Mouse (Mus musculus): ENCODE measurements around the gene Tmem74b.

Tmem74b gene

DNA sequence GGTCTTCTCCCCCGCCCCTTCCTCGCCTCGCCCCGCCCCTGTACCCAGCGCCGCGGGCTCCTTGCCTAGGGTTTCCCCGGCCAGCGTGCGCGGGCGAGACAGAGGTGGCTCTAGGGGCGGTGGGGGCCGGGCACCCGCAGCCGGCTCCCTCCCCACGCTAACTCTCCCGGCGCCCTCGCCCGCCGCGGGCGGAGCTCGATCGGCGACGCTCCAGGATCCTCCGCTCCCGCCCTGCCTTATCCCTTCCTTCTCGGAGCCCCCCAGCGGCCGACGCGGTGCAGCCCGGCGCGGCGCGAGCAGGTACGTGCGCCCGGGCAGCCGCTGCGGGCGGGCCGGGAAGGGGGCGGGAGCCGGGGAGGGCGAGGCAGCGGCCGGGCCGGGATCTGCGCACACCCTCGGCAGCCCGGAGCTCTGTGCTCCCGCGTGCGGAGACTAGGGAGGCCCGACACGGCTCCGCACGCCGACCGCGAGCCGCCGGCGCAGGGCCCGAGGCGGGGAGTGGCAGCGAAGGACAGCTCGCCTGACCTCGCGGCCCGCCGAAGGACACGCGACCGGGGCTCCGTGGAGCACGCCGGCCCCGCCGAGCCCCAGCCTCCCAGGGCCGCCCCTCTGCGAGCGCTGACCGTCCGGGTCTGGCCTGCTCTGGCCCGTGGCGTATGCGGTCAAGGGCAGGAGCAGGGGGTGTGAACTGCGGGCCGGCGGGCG is 490 bp downstream of the Tmem74b start:
- TF ChIP-seq CTCF (conservative IDR thresholded peaks at IDR 0.05; ENCODE audit: low read length) (no peak), NANOG (IDR thresholded peaks at IDR 0.05; ENCODE audit: borderline replicate concordance, low read length) (no peak), POU5F1 (IDR thresholded peaks at IDR 0.05; ENCODE audit: borderline replicate concordance, low read length) (no peak)
- peaks cover 74% of the 10 kb centered on the region for H3K27me3 ChIP-seq (ENCODE audit: insufficient read depth, low read length)
- H3K36me3 ChIP-seq (ENCODE audit: insufficient read depth, low read length) = no peaks in the 10 kb centered on the region
- H3K4me3 ChIP-seq (replicated peaks; ENCODE audit: low read length) = peak overlapping the region; percentile 81
- H3K4me1 ChIP-seq (replicated peaks; ENCODE audit: low read depth, low read length) = peaks cover 22% of the 10 kb centered on the region
- peaks cover 10% of the 10 kb centered on the region for H3K9me3 ChIP-seq (ENCODE audit: low read length)

DNA sequence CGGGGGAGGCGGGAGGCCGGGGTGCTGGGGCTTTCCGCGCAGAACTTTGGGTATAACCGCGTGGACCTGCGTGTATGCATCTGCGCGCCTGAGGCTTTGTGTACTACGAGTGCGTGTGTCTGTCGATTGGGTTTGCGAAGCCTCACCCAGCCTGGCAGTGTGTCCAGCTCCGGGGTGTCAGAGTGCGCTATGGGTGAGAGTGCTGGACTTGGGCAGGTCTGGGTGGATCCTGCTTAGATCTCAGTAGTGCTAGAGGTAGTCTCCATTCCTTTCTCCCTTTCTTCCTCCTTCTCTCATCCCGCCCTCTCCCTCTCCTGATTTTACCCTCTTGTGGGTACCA is 1.0 kb downstream of the Tmem74b start:
- Histone ChIP-seq H3K36me3 (ENCODE audit: insufficient read depth, low read length) (no peaks in the 10 kb centered on the region), H3K4me3 (replicated peaks; ENCODE audit: low read length) (peak overlapping the region; percentile 81), H3K9me3 (ENCODE audit: low read length) (peaks cover 10% of the 10 kb centered on the region), H3K4me1 (replicated peaks; ENCODE audit: low read depth, low read length) (peaks cover 22% of the 10 kb centered on the region), H3K27me3 (ENCODE audit: insufficient read depth, low read length) (peaks cover 79% of the 10 kb centered on the region)
- no peak for TF ChIP-seq POU5F1 (IDR thresholded peaks at IDR 0.05; ENCODE audit: borderline replicate concordance, low read length)
- no peak for TF ChIP-seq NANOG (IDR thresholded peaks at IDR 0.05; ENCODE audit: borderline replicate concordance, low read length)
- no peak for TF ChIP-seq CTCF (conservative IDR thresholded peaks at IDR 0.05; ENCODE audit: low read length)

DNA sequence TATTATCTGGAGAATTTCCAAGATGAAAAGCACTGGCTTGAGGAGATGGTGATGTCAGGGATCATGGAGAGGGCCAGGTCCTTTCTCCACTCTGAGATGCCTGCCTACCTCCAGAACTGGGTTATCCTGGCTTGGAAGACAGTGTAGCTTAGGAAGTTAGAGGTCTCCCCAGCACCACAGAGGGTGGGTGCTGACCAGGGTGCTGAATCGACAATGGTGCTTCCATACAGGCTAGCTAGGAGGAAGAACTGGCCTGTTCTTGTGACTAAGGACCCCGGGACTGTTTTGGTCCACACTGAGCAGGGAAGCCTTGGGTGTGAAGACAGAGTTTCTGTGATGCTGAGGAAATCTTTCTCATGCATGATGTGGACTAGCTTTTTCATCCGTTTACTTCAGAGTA is 10.8 kb downstream of the Tmem74b start:
- TF ChIP-seq POU5F1 (IDR thresholded peaks at IDR 0.05; ENCODE audit: borderline replicate concordance, low read length) (no peak), NANOG (IDR thresholded peaks at IDR 0.05; ENCODE audit: borderline replicate concordance, low read length) (no peak), CTCF (conservative IDR thresholded peaks at IDR 0.05; ENCODE audit: low read length) (no peak)
- Histone ChIP-seq H3K36me3 (ENCODE audit: insufficient read depth, low read length) (peaks cover 30% of the 10 kb centered on the region), H3K9me3 (ENCODE audit: low read length) (no peaks in the 10 kb centered on the region), H3K4me1 (replicated peaks; ENCODE audit: low read depth, low read length) (no peaks in the 10 kb centered on the region), H3K4me3 (replicated peaks; ENCODE audit: low read length) (no peak overlapping the region), H3K27me3 (ENCODE audit: insufficient read depth, low read length) (peaks cover 5% of the 10 kb centered on the region; the same call in 1 of the 2 replicates)

DNA sequence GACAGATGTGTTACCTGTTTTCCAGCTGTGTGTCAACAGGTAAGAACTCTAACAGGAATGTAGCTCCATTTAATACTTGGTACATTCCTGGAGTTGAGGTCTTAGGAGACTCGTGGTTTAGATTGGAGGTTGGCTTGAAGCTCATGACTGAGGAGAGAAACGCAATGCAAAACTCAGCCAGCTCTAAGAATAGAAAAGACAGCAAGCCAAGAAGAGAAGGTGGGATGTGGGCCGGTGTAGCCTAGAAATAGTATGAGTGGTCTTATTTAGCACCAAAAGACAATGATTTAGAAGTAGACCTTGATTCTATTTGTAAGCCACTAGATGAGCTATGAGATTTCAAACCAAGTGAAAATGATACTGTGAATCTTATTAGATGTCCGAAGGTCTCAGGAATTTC is 13.7 kb downstream of the Tmem74b start:
- Histone ChIP-seq H3K27me3 (ENCODE audit: insufficient read depth, low read length) (no peaks in the 10 kb centered on the region), H3K36me3 (ENCODE audit: insufficient read depth, low read length) (peaks cover 58% of the 10 kb centered on the region), H3K4me1 (replicated peaks; ENCODE audit: low read depth, low read length) (no peaks in the 10 kb centered on the region), H3K9me3 (ENCODE audit: low read length) (no peaks in the 10 kb centered on the region), H3K4me3 (replicated peaks; ENCODE audit: low read length) (no peak overlapping the region)
- TF ChIP-seq NANOG (IDR thresholded peaks at IDR 0.05; ENCODE audit: borderline replicate concordance, low read length) (no peak), CTCF (conservative IDR thresholded peaks at IDR 0.05; ENCODE audit: low read length) (no peak), POU5F1 (IDR thresholded peaks at IDR 0.05; ENCODE audit: borderline replicate concordance, low read length) (no peak)

DNA sequence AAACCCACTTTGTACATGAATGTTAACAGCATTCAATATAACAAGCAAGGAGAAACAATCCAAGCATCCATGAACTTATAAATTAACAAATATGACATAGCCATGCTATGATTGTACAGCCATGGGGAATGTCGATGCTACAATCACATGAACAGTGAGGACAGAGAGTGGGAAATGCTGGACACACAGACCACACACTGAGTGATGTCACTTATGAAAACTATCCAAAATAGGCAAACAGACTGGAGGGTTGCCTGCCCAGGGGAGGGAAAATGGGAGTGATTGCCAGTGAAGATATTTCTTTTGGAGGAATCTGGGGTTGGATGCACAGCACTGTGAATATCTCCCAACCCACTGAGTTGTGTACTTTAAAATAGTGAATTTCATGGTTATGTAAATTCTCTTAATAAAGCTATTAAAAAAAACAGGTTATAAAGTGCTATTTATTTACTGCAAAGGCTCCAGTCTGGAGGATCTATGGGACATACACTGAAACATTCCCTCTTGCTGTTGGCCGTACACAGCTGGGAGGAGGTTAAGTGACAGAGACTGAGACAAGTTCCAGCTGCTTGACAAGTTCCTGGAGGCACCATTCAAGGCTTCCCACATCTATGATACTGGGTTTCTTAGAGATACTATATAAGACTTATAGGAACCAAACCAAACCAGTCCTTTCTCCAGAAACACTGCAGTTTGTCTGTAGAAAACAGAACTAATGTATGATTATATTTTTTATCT is 14.7 kb downstream of the Tmem74b start:
- Histone ChIP-seq H3K27me3 (ENCODE audit: insufficient read depth, low read length) (no peaks in the 10 kb centered on the region), H3K4me3 (replicated peaks; ENCODE audit: low read length) (no peak overlapping the region), H3K9me3 (ENCODE audit: low read length) (no peaks in the 10 kb centered on the region), H3K4me1 (replicated peaks; ENCODE audit: low read depth, low read length) (no peaks in the 10 kb centered on the region), H3K36me3 (ENCODE audit: insufficient read depth, low read length) (peaks cover 68% of the 10 kb centered on the region)
- no peak for TF ChIP-seq NANOG (IDR thresholded peaks at IDR 0.05; ENCODE audit: borderline replicate concordance, low read length)
- TF ChIP-seq CTCF (conservative IDR thresholded peaks at IDR 0.05; ENCODE audit: low read length) = no peak
- no peak for TF ChIP-seq POU5F1 (IDR thresholded peaks at IDR 0.05; ENCODE audit: borderline replicate concordance, low read length)

DNA sequence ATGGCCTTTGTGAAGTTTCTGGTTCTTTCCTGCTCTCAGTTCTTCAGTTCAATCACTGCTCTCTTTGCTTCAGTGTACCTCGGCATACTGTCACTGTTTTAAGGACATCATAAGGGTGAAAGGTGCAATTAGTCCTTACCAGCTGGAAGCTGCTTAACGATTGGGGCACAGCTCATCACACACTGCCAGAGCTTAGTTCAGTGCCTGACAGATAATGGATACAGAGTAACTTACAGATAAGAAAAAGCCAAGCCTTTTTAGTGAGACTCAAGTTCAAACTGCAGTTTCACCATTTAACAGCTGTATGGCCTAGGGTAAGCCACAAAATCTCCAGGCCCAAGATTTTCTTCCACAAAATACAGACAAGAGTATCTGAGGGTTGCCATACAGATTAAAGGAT is 22.3 kb downstream of the Tmem74b start:
- H3K4me1 ChIP-seq (replicated peaks; ENCODE audit: low read depth, low read length) = no peaks in the 10 kb centered on the region
- H3K4me3 ChIP-seq (replicated peaks; ENCODE audit: low read length) = no peak overlapping the region
- TF ChIP-seq POU5F1 (IDR thresholded peaks at IDR 0.05; ENCODE audit: borderline replicate concordance, low read length) (no peak), NANOG (IDR thresholded peaks at IDR 0.05; ENCODE audit: borderline replicate concordance, low read length) (no peak), CTCF (conservative IDR thresholded peaks at IDR 0.05; ENCODE audit: low read length) (no peak)
- no peaks in the 10 kb centered on the region for H3K27me3 ChIP-seq (ENCODE audit: insufficient read depth, low read length)
- peaks cover 96% of the 10 kb centered on the region for H3K36me3 ChIP-seq (ENCODE audit: insufficient read depth, low read length)
- no peaks in the 10 kb centered on the region for H3K9me3 ChIP-seq (ENCODE audit: low read length)

DNA sequence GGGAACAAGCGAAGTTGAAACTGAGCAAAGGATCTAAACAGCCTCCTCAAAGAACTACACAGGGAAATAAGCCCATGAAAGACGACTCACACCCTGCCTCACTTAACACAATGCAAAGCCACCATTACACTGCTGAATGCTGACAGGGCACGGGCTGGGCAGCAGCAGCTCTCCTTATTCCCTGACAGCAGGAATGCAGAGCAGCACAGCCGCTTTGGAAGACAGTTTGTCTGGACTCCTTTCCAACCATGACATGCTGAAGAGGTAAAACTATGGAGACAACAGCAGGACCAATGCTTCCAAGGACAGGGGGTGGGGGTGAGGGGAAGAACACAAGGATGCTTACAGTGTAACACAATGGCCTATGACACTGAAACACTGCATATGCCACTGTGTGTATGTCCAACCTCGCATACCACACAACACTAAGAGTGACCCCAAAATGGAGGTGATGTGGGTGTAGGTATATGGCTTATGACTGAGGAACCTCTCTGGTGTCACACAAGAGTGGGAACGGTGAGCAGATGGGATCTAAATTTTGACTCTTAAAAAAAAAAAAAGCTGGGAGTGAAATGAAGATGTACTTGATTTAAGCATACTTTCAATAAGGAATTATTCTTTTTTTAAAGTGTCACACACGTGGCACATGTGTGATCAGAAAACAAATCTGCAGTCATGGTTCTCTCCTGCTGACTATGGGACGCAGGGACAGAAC is 31.5 kb downstream of the Tmem74b start:
- Histone ChIP-seq H3K9me3 (ENCODE audit: low read length) (no peaks in the 10 kb centered on the region), H3K4me3 (replicated peaks; ENCODE audit: low read length) (no peak overlapping the region), H3K4me1 (replicated peaks; ENCODE audit: low read depth, low read length) (0 out of 2 replicates have a peak, but pooled peaks cover 5% of the 10 kb centered on the region), H3K36me3 (ENCODE audit: insufficient read depth, low read length) (peaks cover 80% of the 10 kb centered on the region), H3K27me3 (ENCODE audit: insufficient read depth, low read length) (no peaks in the 10 kb centered on the region)
- no peak for TF ChIP-seq CTCF (conservative IDR thresholded peaks at IDR 0.05; ENCODE audit: low read length)
- TF ChIP-seq NANOG (IDR thresholded peaks at IDR 0.05; ENCODE audit: borderline replicate concordance, low read length) = no peak
- TF ChIP-seq POU5F1 (IDR thresholded peaks at IDR 0.05; ENCODE audit: borderline replicate concordance, low read length) = no peak

DNA sequence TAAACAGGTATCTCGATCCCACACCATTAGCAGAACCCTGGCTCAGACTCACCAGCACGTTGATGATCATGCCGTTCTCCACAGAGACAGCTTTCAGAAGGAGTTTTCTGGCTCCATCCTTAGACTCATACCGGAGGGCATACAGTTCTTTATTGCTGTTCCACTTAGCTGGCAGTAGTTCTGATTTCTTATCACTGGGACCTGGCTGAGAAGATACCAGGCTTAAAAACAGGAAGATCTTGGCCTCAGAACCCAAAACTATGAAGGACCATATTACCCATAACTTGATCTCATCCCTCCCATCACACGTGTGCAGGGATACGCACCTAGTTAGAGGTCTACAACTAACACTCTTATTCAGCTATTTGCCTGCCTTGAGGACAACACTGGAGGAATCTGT is 33.6 kb downstream of the Tmem74b start:
- Histone ChIP-seq H3K4me3 (replicated peaks; ENCODE audit: low read length) (no peak overlapping the region), H3K27me3 (ENCODE audit: insufficient read depth, low read length) (no peaks in the 10 kb centered on the region), H3K4me1 (replicated peaks; ENCODE audit: low read depth, low read length) (peaks cover 26% of the 10 kb centered on the region), H3K36me3 (ENCODE audit: insufficient read depth, low read length) (peaks cover 72% of the 10 kb centered on the region), H3K9me3 (ENCODE audit: low read length) (no peaks in the 10 kb centered on the region)
- TF ChIP-seq CTCF (conservative IDR thresholded peaks at IDR 0.05; ENCODE audit: low read length) = no peak
- no peak for TF ChIP-seq POU5F1 (IDR thresholded peaks at IDR 0.05; ENCODE audit: borderline replicate concordance, low read length)
- no peak for TF ChIP-seq NANOG (IDR thresholded peaks at IDR 0.05; ENCODE audit: borderline replicate concordance, low read length)
